Comparison of ENCODE assay signal across 10 mouse cellular contexts in the genomic region with DNA sequence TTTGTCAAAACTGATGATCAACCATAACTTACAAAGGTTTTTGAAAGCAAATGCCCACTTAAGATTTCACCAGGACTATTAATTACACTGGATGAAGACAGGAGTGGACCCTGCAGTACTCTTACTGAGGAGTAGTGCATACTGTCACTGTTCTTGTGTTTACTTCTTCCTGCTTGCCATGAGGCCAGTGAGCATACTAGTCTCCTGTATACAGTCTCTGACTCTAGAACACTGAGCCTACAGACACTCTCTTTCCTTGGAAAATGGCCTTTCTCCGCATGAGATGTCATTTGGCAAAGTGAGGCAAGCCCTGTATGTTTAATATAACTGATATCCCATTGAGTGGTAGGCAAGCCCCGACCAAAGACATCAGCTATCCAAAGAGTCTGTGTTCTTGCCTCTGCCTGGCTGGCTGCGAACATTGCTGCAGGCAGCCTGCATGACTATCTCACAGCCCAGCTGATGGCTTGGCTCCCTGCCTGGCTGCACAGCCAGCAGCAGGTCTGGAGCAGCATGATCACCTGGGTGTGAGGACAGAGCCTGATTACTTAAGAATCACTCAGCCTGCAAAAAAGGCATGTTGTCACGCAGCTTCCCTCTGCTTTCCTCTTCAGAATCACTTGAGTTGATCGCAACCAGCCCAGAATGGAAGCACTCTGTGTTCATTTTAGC.
DNase-seq lines count a peak whose midpoint lies in the region; ATAC-seq and TF ChIP-seq lines count a peak whose summit lies in the region.
"Had no signal": no experiment of that assay in that cellular context is flagged by ENCODE, and none has a peak within 500 bp of the region (broad histone marks: within the 10 kb centered on the region; RNA-seq: fewer than 3 reads in every experiment).

No protein-coding gene starts in this region.

- no peaks in the 10 kb centered on the region for H3K27me3 ChIP-seq in hindbrain, postnatal 0 days (ENCODE audit: insufficient read depth, low read length)

- TF ChIP-seq CTCF in hindbrain, postnatal 0 days (IDR thresholded peaks at IDR 0.05; ENCODE audit: low read depth): no peak

- 0 out of 2 replicates have a peak overlapping the region, but pooled peaks have one; percentile 5 for H3K4me2 ChIP-seq in hindbrain, postnatal 0 days (ENCODE audit: low read depth, low read length)

- H3K9me3 ChIP-seq in hindbrain, postnatal 0 days (ENCODE audit: low read length): no peaks in the 10 kb centered on the region

- no peak overlapping the region for H3K4me3 ChIP-seq in hindbrain, postnatal 0 days (ENCODE audit: low read length)

- WGBS in hindbrain, postnatal 0 days: 34% methylated on average over 5 of the region's 5 CpGs

- peak; percentile 4 to 5 for DNase-seq in frontal cortex, postnatal 14 days (ENCODE audit: low spot score in 2 of 2)
- no peak for DNase-seq in frontal cortex, postnatal 10 days (ENCODE audit: low spot score in 2 of 2)
- DNase-seq in 416B (ENCODE audit: low read depth): peak; percentile 1
- peak; percentile 78 for DNase-seq in cerebellum, adult 9-11 months
- DNase-seq in hindbrain, postnatal 0 days (ENCODE audit: low spot score): peak; percentile 75
- no peak for DNase-seq in spleen, postnatal 4 days (ENCODE audit: low spot score in 2 of 2)

- H3K4me1 ChIP-seq in hindbrain, postnatal 0 days (ENCODE audit: insufficient read depth, low read length): no peaks in the 10 kb centered on the region

- peak; percentile 80; the same call in 1 of the 2 replicates for ATAC-seq in hindbrain, postnatal 0 days
- no peak for ATAC-seq in megakaryocyte, adult 5-6 weeks (ENCODE audit: poor library complexity, severe bottlenecking)
- ATAC-seq in monocyte, adult 5-6 weeks (replicated peaks; ENCODE audit: insufficient number of reproducible peaks, low FRiP score, low TSS enrichment, poor library complexity, severe bottlenecking): no peak

- H3K27ac ChIP-seq in hindbrain, postnatal 0 days: no peak overlapping the region
- H3K27ac ChIP-seq: kidney, postnatal 0 days; macrophage had no signal

- no peaks in the 10 kb centered on the region for H3K36me3 ChIP-seq in hindbrain, postnatal 0 days (ENCODE audit: insufficient read depth, low read length)

- no peak overlapping the region for H3K9ac ChIP-seq in hindbrain, postnatal 0 days (replicated peaks; ENCODE audit: low read length)

Comparison
In these comparisons a context has a peak if more than half of its experiments do, and no peak if none do; other contexts are left out.
1. DNase-seq: peak in frontal cortex, postnatal 14 days (2 of 2), 416B (single experiment), cerebellum, adult 9-11 months (single experiment) and hindbrain, postnatal 0 days (single experiment); none in frontal cortex, postnatal 10 days (0 of 2) and spleen, postnatal 4 days (0 of 2).